Mouse (Mus musculus): Measurements from ENCODE around the gene Pde3a. TPM values are rescaled to one million over a fixed set of nuclear protein-coding genes. Genes with fewer than 3 reads are reported as not detected.
"Not testable (repeated sequence)": the region's sequence is repeated elsewhere in the genome, so short reads cannot be mapped to it uniquely, and the experiment has no call there.

Gene Pde3a
- polyA plus RNA-seq, 1 experiment: 0.04 TPM

- H3K4me1 ChIP-seq (ENCODE audit: control insufficient read depth, insufficient read depth, low read length): no peaks in the 10 kb centered on the region
- TF ChIP-seq CTCF (IDR thresholded peaks at IDR 0.05; ENCODE audit: low read depth, low read length): no peak
- no peak for TF ChIP-seq POLR2A (IDR thresholded peaks at IDR 0.05; ENCODE audit: insufficient read depth, low read length)
- no peak for TF ChIP-seq EP300 (IDR thresholded peaks at IDR 0.05; ENCODE audit: insufficient read depth, low read depth, low read length)
- no peaks in the 10 kb centered on the region for H3K9me3 ChIP-seq (replicated peaks; ENCODE audit: control insufficient read depth, insufficient read depth, low read length, poor library complexity, severe bottlenecking)
- H3K4me3 ChIP-seq (ENCODE audit: low read depth, low read length): no peak overlapping the region
- H3K36me3 ChIP-seq (ENCODE audit: control insufficient read depth, insufficient read depth, low read length, poor library complexity, severe bottlenecking): no peaks in the 10 kb centered on the region
- no peaks in the 10 kb centered on the region for H3K27me3 ChIP-seq (ENCODE audit: control insufficient read depth, insufficient read depth, low read length, poor library complexity, severe bottlenecking)
- no peak overlapping the region for H3K9ac ChIP-seq (ENCODE audit: low read depth, poor library complexity, severe bottlenecking)
- H3K27ac ChIP-seq (ENCODE audit: insufficient read depth, low read length): no peak overlapping the region
Measured at GRCm38 (mm10) chr6:141318440-141318839, 69.4 kb downstream of the Pde3a start.

GRCm38 (mm10) chr6:141321253-141321652 lies 72.2 kb downstream of the Pde3a start:
- Histone ChIP-seq H3K27me3 (ENCODE audit: control insufficient read depth, insufficient read depth, low read length, poor library complexity, severe bottlenecking) (no peaks in the 10 kb centered on the region), H3K27ac (ENCODE audit: insufficient read depth, low read length) (no peak overlapping the region), H3K4me3 (ENCODE audit: low read depth, low read length) (no peak overlapping the region), H3K9ac (ENCODE audit: low read depth, poor library complexity, severe bottlenecking) (no peak overlapping the region), H3K36me3 (ENCODE audit: control insufficient read depth, insufficient read depth, low read length, poor library complexity, severe bottlenecking) (no peaks in the 10 kb centered on the region), H3K4me1 (ENCODE audit: control insufficient read depth, insufficient read depth, low read length) (no peaks in the 10 kb centered on the region), H3K9me3 (replicated peaks; ENCODE audit: control insufficient read depth, insufficient read depth, low read length, poor library complexity, severe bottlenecking) (no peaks in the 10 kb centered on the region)
- TF ChIP-seq CTCF (IDR thresholded peaks at IDR 0.05; ENCODE audit: low read depth, low read length) (no peak), EP300 (IDR thresholded peaks at IDR 0.05; ENCODE audit: insufficient read depth, low read depth, low read length) (no peak), POLR2A (IDR thresholded peaks at IDR 0.05; ENCODE audit: insufficient read depth, low read length) (no peak)

- Histone ChIP-seq H3K9ac (ENCODE audit: low read depth, poor library complexity, severe bottlenecking) (no peak overlapping the region), H3K9me3 (replicated peaks; ENCODE audit: control insufficient read depth, insufficient read depth, low read length, poor library complexity, severe bottlenecking) (no peaks in the 10 kb centered on the region), H3K4me3 (ENCODE audit: low read depth, low read length) (no peak overlapping the region), H3K36me3 (ENCODE audit: control insufficient read depth, insufficient read depth, low read length, poor library complexity, severe bottlenecking) (no peaks in the 10 kb centered on the region), H3K4me1 (ENCODE audit: control insufficient read depth, insufficient read depth, low read length) (no peaks in the 10 kb centered on the region), H3K27me3 (ENCODE audit: control insufficient read depth, insufficient read depth, low read length, poor library complexity, severe bottlenecking) (no peaks in the 10 kb centered on the region), H3K27ac (ENCODE audit: insufficient read depth, low read length) (no peak overlapping the region)
- TF ChIP-seq CTCF (IDR thresholded peaks at IDR 0.05; ENCODE audit: low read depth, low read length) (no peak), POLR2A (IDR thresholded peaks at IDR 0.05; ENCODE audit: insufficient read depth, low read length) (no peak), EP300 (IDR thresholded peaks at IDR 0.05; ENCODE audit: insufficient read depth, low read depth, low read length) (no peak)
Measured at GRCm38 (mm10) chr6:141322961-141323360, 73.9 kb downstream of the Pde3a start.

- H3K9ac ChIP-seq (ENCODE audit: low read depth, poor library complexity, severe bottlenecking); H3K36me3 ChIP-seq (ENCODE audit: control insufficient read depth, insufficient read depth, low read length, poor library complexity, severe bottlenecking); H3K4me1 ChIP-seq (ENCODE audit: control insufficient read depth, insufficient read depth, low read length); H3K4me3 ChIP-seq (ENCODE audit: low read depth, low read length); H3K27ac ChIP-seq (ENCODE audit: insufficient read depth, low read length); H3K27me3 ChIP-seq (ENCODE audit: control insufficient read depth, insufficient read depth, low read length, poor library complexity, severe bottlenecking); H3K9me3 ChIP-seq (replicated peaks; ENCODE audit: control insufficient read depth, insufficient read depth, low read length, poor library complexity, severe bottlenecking): not testable (repeated sequence)
Measured at GRCm38 (mm10) chr6:141327134-141327533, 78.1 kb downstream of the Pde3a start.

GRCm38 (mm10) chr6:141328071-141328470 lies 79.0 kb downstream of the Pde3a start:
- Histone ChIP-seq H3K9me3 (replicated peaks; ENCODE audit: control insufficient read depth, insufficient read depth, low read length, poor library complexity, severe bottlenecking) (no peaks in the 10 kb centered on the region), H3K4me1 (ENCODE audit: control insufficient read depth, insufficient read depth, low read length) (no peaks in the 10 kb centered on the region), H3K36me3 (ENCODE audit: control insufficient read depth, insufficient read depth, low read length, poor library complexity, severe bottlenecking) (no peaks in the 10 kb centered on the region), H3K27me3 (ENCODE audit: control insufficient read depth, insufficient read depth, low read length, poor library complexity, severe bottlenecking) (no peaks in the 10 kb centered on the region), H3K9ac (ENCODE audit: low read depth, poor library complexity, severe bottlenecking) (no peak overlapping the region), H3K27ac (ENCODE audit: insufficient read depth, low read length) (no peak overlapping the region), H3K4me3 (ENCODE audit: low read depth, low read length) (no peak overlapping the region)
- TF ChIP-seq EP300 (IDR thresholded peaks at IDR 0.05; ENCODE audit: insufficient read depth, low read depth, low read length) (no peak), POLR2A (IDR thresholded peaks at IDR 0.05; ENCODE audit: insufficient read depth, low read length) (no peak), CTCF (IDR thresholded peaks at IDR 0.05; ENCODE audit: low read depth, low read length) (no peak)

GRCm38 (mm10) chr6:141331464-141331863 lies 82.4 kb downstream of the Pde3a start:
- H3K4me3 ChIP-seq (ENCODE audit: low read depth, low read length): no peak overlapping the region
- TF ChIP-seq EP300 (IDR thresholded peaks at IDR 0.05; ENCODE audit: insufficient read depth, low read depth, low read length) (no peak), CTCF (IDR thresholded peaks at IDR 0.05; ENCODE audit: low read depth, low read length) (no peak), POLR2A (IDR thresholded peaks at IDR 0.05; ENCODE audit: insufficient read depth, low read length) (no peak)
- no peak overlapping the region for H3K9ac ChIP-seq (ENCODE audit: low read depth, poor library complexity, severe bottlenecking)
- H3K9me3 ChIP-seq (replicated peaks; ENCODE audit: control insufficient read depth, insufficient read depth, low read length, poor library complexity, severe bottlenecking): no peaks in the 10 kb centered on the region
- no peak overlapping the region for H3K27ac ChIP-seq (ENCODE audit: insufficient read depth, low read length)
- no peaks in the 10 kb centered on the region for H3K4me1 ChIP-seq (ENCODE audit: control insufficient read depth, insufficient read depth, low read length)
- no peaks in the 10 kb centered on the region for H3K27me3 ChIP-seq (ENCODE audit: control insufficient read depth, insufficient read depth, low read length, poor library complexity, severe bottlenecking)
- H3K36me3 ChIP-seq (ENCODE audit: control insufficient read depth, insufficient read depth, low read length, poor library complexity, severe bottlenecking): no peaks in the 10 kb centered on the region

Data from ES-Bruce4 (cell line).